Mouse (Mus musculus) kidney, adult 2 months (tissue): ENCODE measurements around the gene Rasgef1c. TPM values are rescaled to one million over a fixed set of nuclear protein-coding genes. Genes with fewer than 3 reads are reported as not detected.

Experiments used
- DNase-seq: peaks from one replicate; pipeline ENCODE4 v3.0.0; 2021
- H3K27ac ChIP-seq: fragments of 200-500 bp; 2 replicates; pipeline ENCODE4 v1.5.1; 2012; ENCODE audit warnings: low read depth, low read length, control low read depth, inconsistent platforms; ENCODE audit not compliant: insufficient read depth
- H3K27me3 ChIP-seq: fragments of 200-500 bp; replicated peaks from 2 replicates; pipeline ENCODE4 v1.6.1; 2012; ENCODE audit warnings: mild to moderate bottlenecking, moderate library complexity, low read length, inconsistent platforms; ENCODE audit not compliant: control insufficient read depth, insufficient read depth
- H3K36me3 ChIP-seq: fragments of 200-500 bp; 2 replicates; pipeline ENCODE4 v1.6.1; 2012; ENCODE audit warnings: mild to moderate bottlenecking, moderate library complexity, low read length, inconsistent platforms; ENCODE audit not compliant: control insufficient read depth, insufficient read depth
- H3K4me1 ChIP-seq: fragments of 200-500 bp; 2 replicates; pipeline ENCODE4 v1.6.1; 2011; ENCODE audit warnings: low read length; ENCODE audit not compliant: control insufficient read depth, insufficient read depth
- H3K4me3 ChIP-seq: fragments of 200-500 bp; 2 replicates; pipeline ENCODE4 v1.5.1; 2011; ENCODE audit warnings: mild to moderate bottlenecking, low read depth, low read length, control low read depth; ENCODE audit not compliant: insufficient read depth
- CTCF ChIP-seq: fragments of 200-500 bp; conservative IDR thresholded peaks from 2 replicates; pipeline ENCODE4 v1.5.1; 2011; ENCODE audit warnings: low read depth, mild to moderate bottlenecking, control low read depth, low read length, moderate library complexity, mixed read lengths; ENCODE audit not compliant: insufficient read depth, insufficient read length
- POLR2A ChIP-seq: fragments of 200-500 bp; IDR thresholded peaks from one replicate; pipeline ENCODE4 v1.6.1; 2011; ENCODE audit warnings: low read depth, low read length, control low read depth
- WGBS: fragments of 180-500 bp; shearing (Covaris S2); methylation state at CpG from one replicate; pipeline ENCODE4 v1.1.7; 2018; 5-methylcytosine and 5-hydroxymethylcytosine counted together
- polyA plus RNA-seq: library from polyadenylated mRNA; depleted of rRNA; stranded (reverse); fragments of >200 nt; gene quantifications from 2 replicates; pipeline ENCODE4 v1.2.3, GENCODE M21; 2012

The Rasgef1c gene
- polyA plus RNA-seq, 1 experiment = 0.11 TPM

DNA sequence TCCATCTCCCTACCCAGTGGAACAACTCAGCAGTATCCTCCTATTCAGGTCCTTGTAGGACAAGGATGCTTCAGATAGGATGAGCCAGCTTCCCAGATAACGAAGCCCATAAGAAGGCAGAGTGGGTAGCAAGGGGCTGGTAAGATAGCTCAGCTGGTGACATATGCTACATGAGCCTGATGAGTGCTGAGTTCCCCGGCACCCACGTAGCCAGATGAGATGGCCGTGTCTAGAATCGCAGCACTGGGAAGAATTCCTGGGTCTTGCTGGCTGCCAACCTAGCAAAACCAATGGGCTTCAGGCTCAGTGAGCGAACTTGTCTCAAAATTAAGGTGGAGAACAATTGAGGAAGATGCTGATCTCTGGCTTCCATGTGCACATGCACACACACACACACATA is 36.1 kb downstream of the Rasgef1c start:
- DNase-seq = no peak
- H3K27me3 ChIP-seq = no peaks in the 10 kb centered on the region
- H3K4me1 ChIP-seq = no peaks in the 10 kb centered on the region
- H3K36me3 ChIP-seq = no peaks in the 10 kb centered on the region
- no peak overlapping the region for H3K27ac ChIP-seq
- H3K4me3 ChIP-seq = no peak overlapping the region
- WGBS = 97% methylated on average over 6 of the region's 6 CpGs
- no peak for TF ChIP-seq POLR2A
- no peak for TF ChIP-seq CTCF

DNA sequence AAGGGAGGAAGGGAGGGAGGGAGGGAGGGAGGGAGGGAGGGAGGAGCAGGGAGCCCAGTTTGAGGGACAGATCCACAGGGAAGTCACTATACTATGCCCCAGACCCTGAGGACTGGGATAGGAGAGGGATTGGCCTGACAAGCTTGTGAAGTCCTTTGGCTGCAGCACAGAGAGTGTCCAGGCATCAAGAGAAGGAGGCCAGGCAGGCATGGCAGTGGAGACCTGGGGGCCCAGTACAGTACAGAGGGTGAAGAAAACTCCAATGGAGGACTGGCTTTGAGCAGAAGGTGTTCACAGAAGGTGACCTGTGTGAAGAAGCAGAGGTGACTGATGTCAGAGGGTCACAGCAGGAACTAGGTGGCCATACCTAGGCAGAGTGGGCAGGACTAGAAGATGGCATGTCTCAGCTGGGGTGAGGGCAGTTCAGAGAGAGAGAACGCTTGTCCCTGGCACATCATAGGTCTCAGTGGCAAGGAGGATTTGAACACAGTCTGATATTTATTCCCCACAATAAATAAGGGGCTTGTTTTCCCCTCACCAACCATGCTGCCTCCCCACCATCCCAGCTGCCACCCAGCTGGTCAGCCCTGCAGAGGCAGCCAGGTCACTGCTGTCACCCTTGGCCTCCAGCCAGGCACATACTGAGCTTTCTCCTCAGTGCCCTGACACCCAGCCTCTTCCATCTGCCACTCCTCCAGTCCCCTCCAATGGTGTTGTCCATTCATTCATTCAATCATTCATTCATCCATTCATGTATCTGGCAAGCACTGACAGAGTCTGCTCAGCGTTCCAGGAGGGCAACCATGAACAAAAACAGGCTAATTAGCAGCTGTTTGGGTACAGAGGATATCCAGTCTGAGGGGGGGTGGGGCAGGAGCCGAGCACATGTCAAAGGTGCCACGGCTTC is 36.9 kb downstream of the Rasgef1c start:
- Histone ChIP-seq H3K4me1 (no peaks in the 10 kb centered on the region), H3K27me3 (no peaks in the 10 kb centered on the region), H3K27ac (no peak overlapping the region), H3K4me3 (no peak overlapping the region), H3K36me3 (no peaks in the 10 kb centered on the region)
- no peak for TF ChIP-seq POLR2A
- TF ChIP-seq CTCF = no peak
- WGBS = 46% methylated on average over 4 of the region's 4 CpGs
- peak; percentile 7 for DNase-seq

DNA sequence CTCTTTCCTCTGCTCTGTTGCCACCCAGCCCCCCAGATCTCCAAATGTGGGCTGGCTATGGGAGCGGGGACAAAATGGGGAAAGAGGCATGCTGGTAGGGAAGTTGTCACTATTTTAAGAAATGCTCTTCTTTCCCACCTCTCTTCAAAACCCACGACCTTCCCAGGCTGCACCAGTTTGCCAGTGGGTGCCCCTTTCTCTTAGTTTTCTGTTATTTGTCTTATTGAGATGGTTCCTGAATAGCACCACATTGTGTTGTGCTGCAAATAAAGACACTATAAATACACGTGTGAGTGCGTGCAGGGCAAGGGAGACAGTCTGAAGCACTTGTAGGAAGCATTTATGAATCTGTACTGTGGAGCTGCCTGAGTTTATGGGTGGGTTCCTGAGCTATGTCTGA is 41.2 kb downstream of the Rasgef1c start:
- 70% methylated on average over 4 of the region's 4 CpGs for WGBS

DNA sequence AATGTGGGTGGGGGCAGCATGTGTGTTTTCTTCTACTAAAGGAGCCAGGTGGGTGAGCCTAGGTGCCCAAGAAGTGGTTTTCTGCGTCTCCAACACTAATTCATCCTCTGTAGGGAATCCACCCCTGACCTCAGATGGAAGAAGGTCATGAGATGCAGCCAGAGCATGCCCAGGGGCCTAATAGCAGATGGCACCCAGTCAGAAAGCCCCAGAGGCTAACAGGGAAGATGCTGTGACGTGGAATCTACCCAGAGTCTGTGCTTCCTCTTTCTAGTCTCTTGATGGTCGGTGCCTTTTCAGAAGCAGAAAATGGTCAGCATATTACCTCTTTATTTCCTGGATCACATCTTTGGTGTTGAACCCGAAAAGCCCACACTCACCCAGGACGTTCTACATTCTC is 42.3 kb downstream of the Rasgef1c start:
- Histone ChIP-seq H3K27ac (no peak overlapping the region), H3K36me3 (no peaks in the 10 kb centered on the region), H3K4me3 (no peak overlapping the region), H3K4me1 (no peaks in the 10 kb centered on the region), H3K27me3 (no peaks in the 10 kb centered on the region)
- 84% methylated on average over 5 of the region's 5 CpGs for WGBS
- no peak for DNase-seq
- TF ChIP-seq CTCF = no peak
- TF ChIP-seq POLR2A = no peak

More for the DNA sequence above, 41.2 kb downstream of the Rasgef1c start:
- H3K27ac ChIP-seq = no peak overlapping the region
- H3K36me3 ChIP-seq = no peaks in the 10 kb centered on the region
- TF ChIP-seq POLR2A = no peak
- TF ChIP-seq CTCF = no peak
- H3K27me3 ChIP-seq = no peaks in the 10 kb centered on the region
- no peaks in the 10 kb centered on the region for H3K4me1 ChIP-seq
- no peak overlapping the region for H3K4me3 ChIP-seq
- no peak for DNase-seq

DNA sequence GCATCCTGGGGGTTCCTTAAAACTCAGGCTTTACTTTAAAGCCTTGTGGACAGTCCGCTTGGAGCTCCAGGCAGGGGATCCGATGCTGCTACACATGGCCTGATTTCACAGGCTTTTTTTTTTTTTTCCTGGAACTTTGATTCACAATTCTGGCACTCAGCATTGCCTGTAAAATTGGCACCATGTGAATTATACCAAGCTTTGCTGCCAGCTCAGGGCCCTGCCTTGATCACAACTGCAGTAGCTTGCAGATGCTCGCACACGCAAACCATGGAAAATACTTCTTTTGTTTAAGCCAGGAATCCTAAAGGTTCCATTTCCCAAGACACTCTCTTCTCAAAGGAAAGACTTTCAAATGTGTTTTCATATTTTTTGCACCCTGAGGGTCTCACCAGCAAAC is 44.1 kb downstream of the Rasgef1c start:
- 93% methylated on average over 4 of the region's 4 CpGs for WGBS
- DNase-seq = no peak
- no peaks in the 10 kb centered on the region for H3K4me1 ChIP-seq
- no peaks in the 10 kb centered on the region for H3K36me3 ChIP-seq
- no peak overlapping the region for H3K4me3 ChIP-seq
- TF ChIP-seq CTCF (no peak), POLR2A (no peak)
- H3K27me3 ChIP-seq = no peaks in the 10 kb centered on the region
- no peak overlapping the region for H3K27ac ChIP-seq

DNA sequence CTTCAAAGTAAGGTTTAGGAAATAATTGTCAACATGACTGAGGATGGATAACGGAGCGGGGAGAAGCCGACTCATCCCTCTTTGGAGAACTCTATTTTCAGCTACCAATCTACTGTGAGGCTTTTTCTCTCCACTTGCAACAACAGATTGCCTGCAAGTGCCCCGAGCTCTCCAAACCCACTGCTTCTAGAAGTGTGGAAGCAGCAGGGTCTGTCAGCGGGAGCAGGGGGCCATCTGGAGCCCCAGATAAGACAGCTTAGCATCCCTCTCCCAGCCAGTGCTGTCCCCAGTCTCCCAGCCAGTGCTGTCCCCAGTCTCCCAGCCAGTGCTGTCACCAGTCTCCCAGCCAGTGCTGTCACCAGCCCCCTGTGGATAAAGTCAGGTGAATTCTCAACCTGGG is 48.2 kb downstream of the Rasgef1c start:
- no peaks in the 10 kb centered on the region for H3K36me3 ChIP-seq
- no peak overlapping the region for H3K27ac ChIP-seq
- 95% methylated on average over 5 of the region's 5 CpGs for WGBS
- no peaks in the 10 kb centered on the region for H3K4me1 ChIP-seq
- H3K27me3 ChIP-seq = no peaks in the 10 kb centered on the region
- no peak overlapping the region for H3K4me3 ChIP-seq
- TF ChIP-seq POLR2A (no peak), CTCF (no peak)
- DNase-seq = no peak

DNA sequence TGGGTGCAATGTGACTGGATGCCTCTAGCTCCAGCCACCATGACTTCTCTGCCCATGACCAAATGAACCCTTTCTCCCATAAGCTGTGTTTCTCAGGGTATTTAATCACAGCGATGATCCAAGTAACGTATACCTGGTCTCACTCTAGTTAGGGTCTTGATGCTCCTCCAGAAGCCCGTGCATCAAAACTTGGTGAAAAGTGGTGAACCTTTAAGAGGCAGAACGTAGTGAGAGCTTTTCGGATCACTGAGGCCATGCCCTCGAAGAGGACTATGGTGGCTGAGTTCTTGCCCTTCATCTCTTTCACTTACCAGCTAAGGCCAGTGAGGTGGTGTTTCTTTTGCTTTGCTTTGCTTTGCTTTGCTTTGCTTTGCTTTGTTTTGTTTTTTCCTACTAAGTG is 52.0 kb downstream of the Rasgef1c start:
- H3K4me3 ChIP-seq = no peak overlapping the region
- H3K4me1 ChIP-seq = no peaks in the 10 kb centered on the region
- no peak overlapping the region for H3K27ac ChIP-seq
- no peaks in the 10 kb centered on the region for H3K36me3 ChIP-seq
- no peaks in the 10 kb centered on the region for H3K27me3 ChIP-seq
- TF ChIP-seq POLR2A = no peak
- TF ChIP-seq CTCF = no peak
- DNase-seq = no peak
- 87% methylated on average over 6 of the region's 6 CpGs for WGBS
